Mouse (Mus musculus) thymus, adult 2 months (tissue): ENCODE results near the gene Zfp493. TPM values are rescaled to one million over a fixed set of nuclear protein-coding genes. Genes with fewer than 3 reads are reported as not detected.
A peak's percentile ranks its signal among the peaks of the same experiment; 100 is the strongest.
"Not testable (repeated sequence)": the region's sequence is repeated elsewhere in the genome, so short reads cannot be mapped to it uniquely, and the experiment has no call there.

Experiments used
- DNase-seq: peaks from one replicate; pipeline ENCODE4 v3.0.0; 2021
- H3K27ac ChIP-seq: fragments of 200-500 bp; 2 replicates; pipeline ENCODE4 v1.5.1; 2012; ENCODE audit warnings: low read length, control low read depth; ENCODE audit not compliant: control insufficient read depth, insufficient read depth
- H3K27me3 ChIP-seq: fragments of 200-500 bp; 2 replicates; pipeline ENCODE4 v1.6.1; 2012; ENCODE audit warnings: mild to moderate bottlenecking, low read length, moderate library complexity, mixed read lengths; ENCODE audit not compliant: control insufficient read depth, insufficient read depth
- H3K36me3 ChIP-seq: fragments of 200-500 bp; 2 replicates; pipeline ENCODE4 v1.6.1; 2012; ENCODE audit warnings: mild to moderate bottlenecking, low read length, moderate library complexity; ENCODE audit not compliant: control insufficient read depth, insufficient read depth
- H3K4me1 ChIP-seq: fragments of 200-500 bp; replicated peaks from 2 replicates; pipeline ENCODE4 v1.6.1; 2012; ENCODE audit warnings: low read length; ENCODE audit not compliant: control insufficient read depth, insufficient read depth
- H3K4me3 ChIP-seq: fragments of 200-500 bp; 2 replicates; pipeline ENCODE4 v1.5.1; 2012; ENCODE audit warnings: mild to moderate bottlenecking, low read length, control low read depth, moderate library complexity; ENCODE audit not compliant: control insufficient read depth, insufficient read depth
- CTCF ChIP-seq: fragments of 200-500 bp; IDR thresholded peaks from 2 replicates; pipeline ENCODE4 v1.5.1; 2012; ENCODE audit warnings: mild to moderate bottlenecking, control low read depth, low read length, moderate library complexity, borderline replicate concordance; ENCODE audit not compliant: control insufficient read depth, poor library complexity, insufficient read depth; ENCODE audit errors: extremely low read depth
- POLR2A ChIP-seq: fragments of 200-500 bp; IDR thresholded peaks from 2 replicates; pipeline ENCODE4 v1.6.1; 2012; ENCODE audit warnings: mild to moderate bottlenecking, low read length, control low read depth, moderate library complexity; ENCODE audit not compliant: control insufficient read depth, poor library complexity, insufficient read depth; ENCODE audit errors: extremely low read depth
- WGBS: fragments of 180-500 bp; shearing (Covaris S2); methylation state at CpG from one replicate; pipeline ENCODE4 v1.1.7; 2018; 5-methylcytosine and 5-hydroxymethylcytosine counted together
- polyA plus RNA-seq: library from polyadenylated mRNA; depleted of rRNA; stranded (reverse); fragments of >200 nt; gene quantifications from 2 replicates; pipeline ENCODE4 v1.2.3, GENCODE M21; 2012; rRNA removed

Gene Zfp493
- polyA plus RNA-seq, 1 experiment = 0.96 TPM

DNA sequence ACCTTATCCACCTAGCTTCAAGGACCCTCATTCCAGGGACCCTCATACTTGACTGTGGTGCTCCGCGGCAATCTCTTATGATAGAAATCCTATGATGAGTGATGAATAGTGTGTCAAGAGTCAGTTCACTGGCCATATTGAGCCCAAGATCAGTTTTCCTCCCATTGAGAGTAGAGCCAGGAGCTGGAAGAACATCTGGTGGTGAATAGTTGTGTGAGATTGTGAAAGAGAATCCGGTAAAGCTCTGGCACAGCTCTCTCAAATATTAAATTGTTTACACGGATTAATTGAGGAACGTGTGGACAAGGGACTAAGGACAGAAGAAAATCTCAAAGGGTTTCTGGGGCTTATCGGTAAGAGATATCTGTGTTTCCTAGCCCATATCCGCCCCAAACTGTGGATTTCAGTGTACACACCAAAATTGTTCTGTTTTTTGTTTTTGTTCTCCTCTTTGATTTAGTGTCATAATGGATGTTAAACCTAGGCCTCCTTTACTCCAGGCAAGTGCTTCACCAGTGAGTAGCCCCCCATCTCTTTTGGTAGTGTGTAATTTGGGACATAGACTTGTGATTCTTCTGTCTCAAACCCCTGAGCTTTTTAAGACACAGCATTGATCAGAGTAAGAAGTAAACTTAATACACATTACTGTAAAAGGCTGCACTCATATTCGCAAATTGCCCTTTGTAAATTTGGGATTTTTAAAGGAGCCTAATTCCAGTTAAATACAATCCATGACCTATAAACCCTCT lies 33.6 kb downstream of the Zfp493 start:
- TF ChIP-seq POLR2A (no peak), CTCF (no peak)
- Histone ChIP-seq H3K36me3 (no peaks in the 10 kb centered on the region), H3K4me1 (0 out of 2 replicates have a peak, but pooled peaks cover 2% of the 10 kb centered on the region), H3K4me3 (no peak overlapping the region), H3K27me3 (no peaks in the 10 kb centered on the region), H3K27ac (no peak overlapping the region)
- WGBS = 83% methylated on average over 8 of the region's 8 CpGs
- DNase-seq = no peak

- Histone ChIP-seq H3K4me3 (peak within 1 kb of the TSS; percentile 62), H3K36me3 (no peaks in the 10 kb centered on the region), H3K4me1 (0 out of 2 replicates have a peak, but pooled peaks cover 2% of the 10 kb centered on the region), H3K27ac (peak within 1 kb of the TSS; percentile 63), H3K27me3 (no peaks in the 10 kb centered on the region)
- WGBS = 4% methylated on average over 31 of the region's 31 CpGs
- peak; percentile 72 for DNase-seq
- TF ChIP-seq CTCF = no peak
- TF ChIP-seq POLR2A = no peak
These were observed 34.5 kb downstream of the Zfp493 start, which contains the start of gene Zfp273 for GRCm38 (mm10) chr13:67813710-67814660. TSS of gene Zfp273 (plus strand) at chr13:67813740.

DNA sequence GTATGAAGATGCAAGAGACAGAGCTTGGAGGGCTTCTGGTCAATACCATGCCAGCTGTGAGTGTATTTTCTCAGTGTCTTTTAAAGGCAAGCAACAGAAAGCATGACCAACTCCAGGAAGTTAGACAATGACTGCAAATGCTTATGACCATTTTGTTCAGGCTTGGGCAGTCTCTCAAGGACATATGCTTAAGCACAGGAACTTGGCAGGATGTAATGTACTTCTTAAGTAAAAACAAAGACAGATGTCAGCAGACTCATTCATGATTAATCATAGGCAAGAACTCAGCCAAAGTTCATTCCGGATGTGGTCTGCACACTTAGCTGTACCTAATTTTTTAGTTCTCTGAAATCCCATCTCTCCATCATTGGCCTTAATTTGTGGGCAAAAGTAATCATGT lies 39.1 kb downstream of the Zfp493 start:
- Histone ChIP-seq H3K4me3 (no peak overlapping the region), H3K36me3 (no peaks in the 10 kb centered on the region), H3K27me3 (no peaks in the 10 kb centered on the region), H3K4me1 (0 out of 2 replicates have a peak, but pooled peaks cover 2% of the 10 kb centered on the region), H3K27ac (no peak overlapping the region)
- DNase-seq = no peak
- no peak for TF ChIP-seq CTCF
- no peak for TF ChIP-seq POLR2A
- WGBS = 98% methylated on average over 1 of the region's 1 CpGs

GRCm38 (mm10) chr13:67830911-67831336 lies 51.4 kb downstream of the Zfp493 start, which contains the start of gene Gm10037:
TSS of gene Gm10037 (plus strand) at chr13:67831106.
- Histone ChIP-seq H3K36me3 (no peaks in the 10 kb centered on the region), H3K4me1 (peaks cover 3% of the 10 kb centered on the region), H3K4me3 (peak within 1 kb of the TSS; percentile 96), H3K27me3 (no peaks in the 10 kb centered on the region), H3K27ac (no peak within 1 kb of the TSS)
- peak; percentile 44 for DNase-seq
- 7% methylated on average over 14 of the region's 14 CpGs for WGBS
- TF ChIP-seq POLR2A = no peak
- TF ChIP-seq CTCF = no peak

DNA sequence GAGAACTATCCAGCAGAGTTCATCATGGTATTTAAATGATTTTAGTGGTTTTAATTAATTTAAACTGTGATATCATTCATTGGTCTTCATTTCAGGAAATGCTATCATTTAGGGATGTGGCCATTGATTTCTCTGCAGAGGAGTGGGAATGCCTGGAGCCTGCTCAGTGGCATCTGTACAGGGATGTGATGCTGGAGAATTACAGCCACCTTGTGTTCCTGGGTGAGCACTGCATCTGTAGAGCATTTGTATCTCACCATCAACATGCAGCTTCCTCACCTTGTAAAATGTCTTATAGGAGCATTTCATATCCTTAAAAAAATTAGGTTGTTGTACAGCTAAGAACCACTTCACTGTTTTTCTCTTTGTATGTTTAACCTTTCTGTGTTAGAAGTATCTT lies 53.6 kb downstream of the Zfp493 start:
- not testable (repeated sequence) for DNase-seq, H3K4me1 ChIP-seq, H3K4me3 ChIP-seq, H3K27me3 ChIP-seq, H3K27ac ChIP-seq, H3K36me3 ChIP-seq

Other genes with a start within 250 kb of the Zfp493 start
- 7.0 and 8.6 TPM in 2 replicates for gene Zfp748, start 225.9 kb upstream of the Zfp493 start, polyA plus RNA-seq
- 1.1 and 1.2 TPM in 2 replicates for gene Zfp729b, start 170.0 kb upstream of the Zfp493 start, polyA plus RNA-seq
- 1.0 TPM in 1 of 2 replicates, not detected in the other for gene Gm49345, start 141.9 kb upstream of the Zfp493 start, polyA plus RNA-seq
- gene Zfp729a, start 141.9 kb upstream of the Zfp493 start, polyA plus RNA-seq = 1.8 and 2.0 TPM in 2 replicates
- 9.9 and 10.4 TPM in 2 replicates for gene Zfp738, start 92.6 kb upstream of the Zfp493 start, polyA plus RNA-seq
- 1.4 TPM in 2 replicates for gene Zfp65, start 50.5 kb upstream of the Zfp493 start, polyA plus RNA-seq
- 0.83 and 0.96 TPM in 2 replicates for gene Zfp85, start 24.5 kb upstream of the Zfp493 start, polyA plus RNA-seq
- gene Zfp273, start 34.0 kb downstream of the Zfp493 start, polyA plus RNA-seq = 0.90 and 1.2 TPM in 2 replicates
- 0.34 TPM in 1 of 2 replicates, not detected in the other for gene Gm10037, start 51.4 kb downstream of the Zfp493 start, polyA plus RNA-seq
- not detected in 2 replicates for gene BC048507, start 83.6 kb downstream of the Zfp493 start, polyA plus RNA-seq